Mouse (Mus musculus) hindbrain, embryonic 11.5 days (tissue): Measurements from ENCODE around the gene Rgs6. TPM values are rescaled to one million over a fixed set of nuclear protein-coding genes. Genes with fewer than 3 reads are reported as not detected.
A peak's percentile ranks its signal among the peaks of the same experiment; 100 is the strongest.

ENCODE experiments used
- ATAC-seq: fragments of 200-750 bp; cut with Nextera tagmentation; 2 replicates; pipeline ENCODE4 v1.8.0; 2017; ENCODE audit warnings: mild to moderate bottlenecking, moderate TSS enrichment, moderate library complexity; ENCODE audit not compliant: low FRiP score
- DNase-seq: peaks from one replicate; pipeline ENCODE4 v3.0.0-alpha.2; 2015; ENCODE audit warnings: low spot score
- H3K27ac ChIP-seq: fragments of 300-500 bp; sonication (generic); 2 replicates; pipeline ENCODE4 v1.5.1; 2014; ENCODE audit warnings: mild to moderate bottlenecking, low read depth, low read length
- H3K27me3 ChIP-seq: fragments of 300-500 bp; sonication (generic); 2 replicates; pipeline ENCODE4 v1.6.1; 2014; ENCODE audit warnings: mild to moderate bottlenecking, low read length, moderate library complexity, mixed read lengths; ENCODE audit not compliant: control insufficient read depth, insufficient read depth
- H3K36me3 ChIP-seq: fragments of 300-500 bp; sonication (generic); 2 replicates; pipeline ENCODE4 v1.6.1; 2014; ENCODE audit warnings: mild to moderate bottlenecking, low read length, moderate library complexity, mixed read lengths; ENCODE audit not compliant: control insufficient read depth, insufficient read depth
- H3K4me1 ChIP-seq: fragments of 300-500 bp; sonication (generic); replicated peaks from 2 replicates; pipeline ENCODE4 v1.6.1; 2014; ENCODE audit warnings: low read length, mixed read lengths; ENCODE audit not compliant: control insufficient read depth, insufficient read depth
- H3K4me2 ChIP-seq: fragments of 300-500 bp; sonication (generic); replicated peaks from 2 replicates; pipeline ENCODE4 v1.6.1; 2014; ENCODE audit warnings: mild to moderate bottlenecking, low read depth, low read length
- H3K4me3 ChIP-seq: fragments of 300-500 bp; sonication (generic); 2 replicates; pipeline ENCODE4 v1.5.1; 2014; ENCODE audit warnings: low read depth, low read length
- H3K9ac ChIP-seq: fragments of 300-500 bp; sonication (generic); 2 replicates; pipeline ENCODE4 v1.6.1; 2014; ENCODE audit warnings: low read depth, low read length
- H3K9me3 ChIP-seq: fragments of 300-500 bp; sonication (generic); 2 replicates; pipeline ENCODE4 v1.6.1; 2016; ENCODE audit warnings: low read length; ENCODE audit not compliant: control insufficient read depth
- WGBS: fragments of 180-500 bp; shearing (Covaris S2); extraction: QIAGEN DNeasy Blood & Tissue Kit; methylation state at CpG from one replicate; pipeline ENCODE4 v1.1.7; 2014; 5-methylcytosine and 5-hydroxymethylcytosine counted together
- polyA plus RNA-seq: library from polyadenylated mRNA; unstranded; fragments of >200 nt; fragmentation: Nextera tagmentation; extraction: Ambion mirVana; gene quantifications from 2 replicates; pipeline ENCODE4 v1.2.1, GENCODE M21; 2014

Gene Rgs6
- polyA plus RNA-seq, 1 experiment from 2014 or later, result 0.22 TPM

DNA sequence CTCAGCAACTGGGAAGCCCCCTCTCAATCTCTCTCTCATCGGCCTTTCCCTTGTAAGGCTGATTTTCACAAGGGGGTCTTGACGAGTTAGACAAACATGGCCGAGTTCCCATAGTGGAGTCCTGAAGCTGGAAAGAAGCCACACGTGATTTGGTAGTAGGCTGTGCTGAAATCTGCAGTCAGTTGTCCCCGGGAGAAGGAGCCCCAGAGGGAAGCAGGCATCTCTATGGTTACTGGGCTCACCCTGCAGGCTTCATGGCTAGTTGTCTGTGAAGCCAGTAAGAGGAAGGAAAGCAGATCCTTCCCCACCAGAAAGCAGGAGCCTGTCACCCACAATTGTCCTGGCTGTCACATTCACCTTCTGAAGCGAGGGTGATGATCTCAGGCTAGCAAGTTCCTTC lies 231.2 kb downstream of the Rgs6 start:
- Histone ChIP-seq H3K4me3 (no peak overlapping the region), H3K9me3 (no peaks in the 10 kb centered on the region), H3K27me3 (no peaks in the 10 kb centered on the region), H3K36me3 (no peaks in the 10 kb centered on the region), H3K4me2 (no peak overlapping the region), H3K9ac (no peak overlapping the region), H3K4me1 (no peaks in the 10 kb centered on the region), H3K27ac (no peak overlapping the region)
- ATAC-seq (no peak), DNase-seq (no peak)
- 83% methylated on average over 6 of the region's 6 CpGs for whole genome bisulfite sequencing

DNA sequence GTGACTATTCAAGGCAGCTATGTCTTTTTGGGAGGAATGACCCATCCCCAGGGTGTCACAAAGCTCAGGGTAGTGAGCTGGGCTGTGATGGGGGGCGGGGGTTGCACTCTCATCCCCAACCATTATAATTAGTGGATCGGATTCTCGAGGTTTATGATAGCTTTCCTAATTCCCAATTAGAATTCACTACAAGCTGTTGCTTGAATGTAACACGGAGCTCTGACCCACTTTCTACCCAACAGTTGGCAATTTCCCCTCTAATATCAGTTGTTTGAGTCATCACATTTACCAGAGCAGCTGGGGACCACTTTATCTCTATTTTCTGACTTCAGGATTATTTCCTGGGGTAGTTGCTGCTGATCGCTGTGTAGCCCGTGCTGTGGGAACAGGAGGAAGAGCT lies 231.9 kb downstream of the Rgs6 start:
- Histone ChIP-seq H3K4me2 (no peak overlapping the region), H3K4me1 (no peaks in the 10 kb centered on the region), H3K9me3 (no peaks in the 10 kb centered on the region), H3K27ac (no peak overlapping the region), H3K36me3 (no peaks in the 10 kb centered on the region), H3K9ac (no peak overlapping the region), H3K4me3 (no peak overlapping the region), H3K27me3 (no peaks in the 10 kb centered on the region)
- ATAC-seq (no peak), DNase-seq (no peak)
- 90% methylated on average over 6 of the region's 6 CpGs for WGBS

DNA sequence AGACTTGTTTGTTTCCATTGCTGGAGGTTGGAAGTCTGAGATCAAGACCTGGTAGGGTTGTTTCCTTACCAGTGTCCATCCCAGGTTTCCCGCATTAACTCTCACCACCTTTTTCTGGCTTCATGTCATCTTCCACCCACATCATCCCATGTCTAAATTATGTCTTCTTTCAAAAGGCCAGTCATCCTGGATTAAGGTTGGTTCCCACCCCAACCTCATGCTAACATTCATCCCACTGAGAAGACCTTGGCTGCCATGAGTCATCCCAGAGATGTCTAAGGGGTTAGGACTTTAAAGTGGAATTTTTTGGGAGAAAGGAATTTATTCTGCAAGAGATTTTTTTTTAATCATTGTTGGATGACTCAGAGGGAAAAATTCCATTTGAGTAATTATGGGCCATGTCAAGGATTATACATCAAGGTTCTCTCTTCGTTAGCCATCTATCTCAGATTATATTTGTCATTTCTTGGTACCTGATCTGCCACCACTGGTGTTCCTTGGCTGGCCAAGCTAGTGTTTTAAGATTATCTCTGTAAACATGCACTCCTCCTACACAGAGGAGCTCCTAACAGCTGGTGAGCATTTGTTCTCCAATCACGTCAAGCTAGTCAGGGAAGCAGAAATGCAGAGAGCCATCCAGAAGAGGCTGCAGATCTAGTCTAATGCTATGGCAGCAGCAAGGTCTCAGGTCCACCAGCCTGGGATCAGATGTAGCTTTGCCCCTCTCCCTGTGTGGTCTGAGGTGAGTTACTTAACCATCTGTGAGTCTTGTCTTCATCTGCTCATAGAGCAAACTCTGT lies 234.9 kb downstream of the Rgs6 start:
- no peak overlapping the region for H3K4me2 ChIP-seq
- no peaks in the 10 kb centered on the region for H3K36me3 ChIP-seq
- H3K27ac ChIP-seq, result no peak overlapping the region
- H3K4me1 ChIP-seq, result no peaks in the 10 kb centered on the region
- no peak for ATAC-seq
- 90% methylated on average over 3 of the region's 3 CpGs for WGBS
- H3K9me3 ChIP-seq, result no peaks in the 10 kb centered on the region
- DNase-seq, result no peak
- H3K27me3 ChIP-seq, result no peaks in the 10 kb centered on the region
- H3K4me3 ChIP-seq, result no peak overlapping the region
- H3K9ac ChIP-seq, result no peak overlapping the region

DNA sequence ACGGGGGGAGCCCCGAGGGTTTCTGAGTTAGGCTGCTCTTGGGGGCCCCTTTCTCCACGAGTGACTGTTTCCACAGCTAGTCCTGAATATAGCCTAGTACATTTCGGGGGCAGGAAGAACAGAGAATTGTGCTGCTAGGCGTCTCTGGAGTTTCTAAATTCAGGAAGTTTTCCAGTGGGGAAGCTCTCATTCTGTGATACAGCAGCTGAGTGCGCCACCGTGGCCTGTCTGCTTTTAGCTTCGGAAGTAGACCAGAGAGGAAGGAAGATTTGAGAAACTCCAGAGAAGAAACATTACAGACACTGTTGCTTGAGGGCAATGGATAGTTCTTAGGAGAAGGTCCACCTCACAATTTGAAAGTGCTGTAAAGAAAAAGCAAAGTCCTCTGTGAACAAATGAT lies 242.2 kb downstream of the Rgs6 start:
- H3K9ac ChIP-seq, result no peak overlapping the region
- WGBS, result 92% methylated on average over 8 of the region's 8 CpGs
- H3K4me1 ChIP-seq, result no peaks in the 10 kb centered on the region
- no peak overlapping the region for H3K4me3 ChIP-seq
- DNase-seq, result no peak
- H3K9me3 ChIP-seq, result no peaks in the 10 kb centered on the region
- H3K4me2 ChIP-seq, result no peak overlapping the region
- no peaks in the 10 kb centered on the region for H3K27me3 ChIP-seq
- H3K36me3 ChIP-seq, result no peaks in the 10 kb centered on the region
- ATAC-seq, result no peak
- no peak overlapping the region for H3K27ac ChIP-seq

DNA sequence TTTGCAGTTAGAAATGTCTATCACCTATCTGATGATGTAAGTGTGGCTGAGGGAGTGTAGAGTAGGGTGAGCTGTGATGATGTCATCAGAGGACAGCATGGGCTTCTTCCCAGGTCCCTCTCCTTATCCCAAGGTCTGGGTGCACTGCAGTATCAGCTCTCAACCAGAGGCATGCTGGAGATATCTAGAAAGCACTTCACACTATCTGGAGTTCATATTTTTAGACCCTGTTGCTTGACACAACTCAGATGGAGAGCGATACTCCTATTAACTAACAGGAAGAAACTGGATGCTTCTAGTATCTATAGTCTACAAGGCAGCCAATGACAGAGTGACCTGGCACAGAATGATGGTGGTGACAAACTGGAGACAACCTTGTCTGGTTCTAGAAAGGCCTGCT lies 250.5 kb downstream of the Rgs6 start:
- no peak overlapping the region for H3K4me3 ChIP-seq
- H3K9me3 ChIP-seq, result no peaks in the 10 kb centered on the region
- no peak overlapping the region for H3K4me2 ChIP-seq
- H3K27ac ChIP-seq, result no peak overlapping the region
- no peaks in the 10 kb centered on the region for H3K36me3 ChIP-seq
- 96% methylated on average over 1 of the region's 1 CpGs for WGBS
- H3K27me3 ChIP-seq, result no peaks in the 10 kb centered on the region
- ATAC-seq (no peak), DNase-seq (no peak)
- H3K9ac ChIP-seq, result no peak overlapping the region
- no peaks in the 10 kb centered on the region for H3K4me1 ChIP-seq

DNA sequence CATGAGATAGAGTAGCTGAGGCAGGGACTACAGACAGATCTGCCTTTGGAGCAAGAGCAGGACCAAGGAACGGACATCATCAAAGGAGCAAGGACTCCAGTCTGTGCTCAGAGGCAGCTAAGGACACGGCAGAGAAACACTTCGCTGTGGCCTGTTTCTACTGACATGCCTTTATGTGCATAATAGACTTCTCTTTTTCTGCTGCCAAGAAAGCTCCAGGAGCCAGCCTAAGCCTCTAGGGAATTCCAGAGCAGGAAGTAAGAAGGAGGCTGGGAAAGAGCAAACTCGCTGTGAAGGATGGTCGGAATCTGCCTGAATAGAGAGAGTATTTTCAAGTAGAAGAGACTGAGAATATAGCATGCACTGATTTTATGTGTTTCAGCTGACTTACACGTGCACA lies 253.5 kb downstream of the Rgs6 start:
- DNase-seq (no peak), ATAC-seq (no peak)
- H3K4me1 ChIP-seq, result no peaks in the 10 kb centered on the region
- WGBS, result 81% methylated on average over 6 of the region's 6 CpGs
- no peaks in the 10 kb centered on the region for H3K9me3 ChIP-seq
- H3K9ac ChIP-seq, result no peak overlapping the region
- no peak overlapping the region for H3K4me2 ChIP-seq
- H3K4me3 ChIP-seq, result no peak overlapping the region
- no peaks in the 10 kb centered on the region for H3K27me3 ChIP-seq
- H3K27ac ChIP-seq, result no peak overlapping the region
- H3K36me3 ChIP-seq, result no peaks in the 10 kb centered on the region

DNA sequence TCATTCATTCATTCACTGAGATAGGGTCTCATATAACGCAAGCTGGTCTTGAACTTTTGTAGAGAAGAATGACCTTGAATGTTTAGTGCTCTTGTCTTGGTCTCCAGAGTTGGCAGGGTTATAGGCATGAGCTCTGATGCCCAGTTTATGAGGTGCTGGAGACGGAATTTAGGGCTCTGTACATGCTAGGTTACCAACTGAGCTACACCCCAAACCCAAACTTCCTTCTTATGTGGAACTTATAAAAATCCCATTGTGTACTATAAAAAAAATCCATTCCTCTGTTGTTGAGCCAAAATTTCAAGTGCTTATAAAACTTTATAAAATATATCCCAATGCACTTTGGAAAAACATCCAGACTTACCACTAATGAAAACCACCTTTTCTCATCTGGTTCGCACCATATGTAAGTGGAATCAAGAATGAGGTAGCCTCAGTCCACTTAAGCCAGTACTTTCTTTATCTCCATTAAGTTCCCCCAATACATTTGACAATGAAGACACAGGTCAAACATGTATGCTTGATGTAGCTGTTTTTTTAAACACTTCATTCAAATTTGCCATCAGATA lies 260.3 kb downstream of the Rgs6 start:
- Histone ChIP-seq H3K27ac (no peak overlapping the region), H3K9ac (no peak overlapping the region), H3K36me3 (no peaks in the 10 kb centered on the region), H3K4me2 (no peak overlapping the region), H3K4me1 (no peaks in the 10 kb centered on the region), H3K9me3 (no peaks in the 10 kb centered on the region), H3K27me3 (no peaks in the 10 kb centered on the region), H3K4me3 (no peak overlapping the region)
- DNase-seq (no peak), ATAC-seq (no peak)
- WGBS, result 92% methylated on average over 3 of the region's 3 CpGs

DNA sequence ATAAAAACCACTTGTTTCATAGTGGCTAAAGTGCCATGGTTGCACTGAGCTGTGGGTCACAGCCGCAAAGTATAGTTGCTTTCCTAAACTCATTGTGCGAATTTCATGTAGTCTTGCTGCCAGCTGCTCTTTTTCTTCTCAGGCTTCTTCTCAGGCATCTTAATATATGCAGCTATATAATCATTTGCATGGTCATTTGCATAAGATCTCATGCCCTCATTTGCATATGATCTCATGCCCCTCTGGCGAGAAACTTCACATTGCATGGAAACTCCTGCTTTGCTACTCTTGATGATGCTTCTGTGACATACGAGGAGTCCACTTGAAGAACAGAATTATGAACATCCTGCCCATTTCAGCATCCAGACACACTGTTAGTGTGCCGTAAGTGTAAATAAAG lies 266.8 kb downstream of the Rgs6 start:
- WGBS, result 79% methylated on average over 5 of the region's 5 CpGs
- no peak overlapping the region for H3K9ac ChIP-seq
- DNase-seq (peak; percentile 2), ATAC-seq (peak; percentile 25; the same call in 1 of the 2 replicates)
- no peak overlapping the region for H3K27ac ChIP-seq
- H3K27me3 ChIP-seq, result no peaks in the 10 kb centered on the region
- no peaks in the 10 kb centered on the region for H3K36me3 ChIP-seq
- no peaks in the 10 kb centered on the region for H3K4me1 ChIP-seq
- H3K9me3 ChIP-seq, result no peaks in the 10 kb centered on the region
- no peak overlapping the region for H3K4me2 ChIP-seq
- no peak overlapping the region for H3K4me3 ChIP-seq
